Mouse (Mus musculus): Measurements from ENCODE around the gene Eif2ak1. TPM values are rescaled to one million over a fixed set of nuclear protein-coding genes. Genes with fewer than 3 reads are reported as not detected.

Eif2ak1 gene
- total RNA-seq, 1 experiment = 28.1 TPM

- DNase-seq (ENCODE audit: low read depth, low spot score) = no peak
- Histone ChIP-seq H3K4me1 (ENCODE audit: control insufficient read depth in 2 of 2, insufficient read depth in 2 of 2, low read length in 2 of 2, poor library complexity in 1 of 2) (0 out of 4 replicates have a peak, but pooled peaks cover 0 to 2% of the 10 kb centered on the region in 2 experiments), H3K9ac (ENCODE audit: insufficient read depth, low read depth, low read length, poor library complexity, severe bottlenecking) (no peak overlapping the region), H3K9me3 (ENCODE audit: control insufficient read depth, insufficient read depth, low read depth, low read length) (no peaks in the 10 kb centered on the region), H3K36me3 (ENCODE audit: control insufficient read depth, insufficient read depth, low read length, poor library complexity, severe bottlenecking) (no peaks in the 10 kb centered on the region), H3K4me3 (ENCODE audit: insufficient read depth in 1 of 2, low read depth in 1 of 2, low read length in 2 of 2, poor library complexity in 1 of 2, severe bottlenecking in 1 of 2) (no peak overlapping the region), H3K27ac (ENCODE audit: insufficient read depth, low read depth, low read length, poor library complexity, severe bottlenecking) (no peak overlapping the region)
- in situ Hi-C loops (cut with MboI; ENCODE audit: low sequenced_read_pairs in 2 of 2, unreplicated experiment in 2 of 2) = no loop called here
- TF ChIP-seq HCFC1 (IDR thresholded peaks at IDR 0.05; ENCODE audit: borderline replicate concordance, insufficient read depth, low read length) = no peak
- TF ChIP-seq ZC3H11A (IDR thresholded peaks at IDR 0.05; ENCODE audit: borderline replicate concordance, low read depth, low read length) = no peak
- no peak for TF ChIP-seq MAFK (IDR thresholded peaks at IDR 0.05; ENCODE audit: insufficient read depth, low read depth, low read length)
- TF ChIP-seq ZNF384 (IDR thresholded peaks at IDR 0.05; ENCODE audit: low read depth, low read length) = no peak
- TF ChIP-seq CHD2 (IDR thresholded peaks at IDR 0.05; ENCODE audit: low read depth, low read length) = no peak
Observed at GRCm38 (mm10) chr5:143950016-143950415, 132.4 kb downstream of the Eif2ak1 start.

Other genes starting within 250 kb of the Eif2ak1 start
- gene Cyth3, start 195.3 kb upstream of the Eif2ak1 start, total RNA-seq (2012; rRNA removed) = 8.4 and 11.0 TPM in 2 replicates
- gene Usp42, start 85.5 kb upstream of the Eif2ak1 start, total RNA-seq (2012; rRNA removed) = 10.6 and 11.5 TPM in 2 replicates
- 0.45 and 0.90 TPM in 2 replicates for gene Ankrd61, start 79.9 kb downstream of the Eif2ak1 start, total RNA-seq (2012; rRNA removed)
- 90.8 and 100 TPM in 2 replicates for gene Aimp2, start 92.1 kb downstream of the Eif2ak1 start, total RNA-seq (2012; rRNA removed)
- gene Pms2, start 92.2 kb downstream of the Eif2ak1 start, total RNA-seq (2012; rRNA removed) = 20.3 and 23.9 TPM in 2 replicates
- 0.37 and 0.71 TPM in 2 replicates for gene Gm42421, start 110.4 kb downstream of the Eif2ak1 start, total RNA-seq (2012; rRNA removed)
- gene Rsph10b, start 115.2 kb downstream of the Eif2ak1 start, total RNA-seq (2012; rRNA removed) = 0.13 and 0.58 TPM in 2 replicates
- gene Ccz1, start 197.1 kb downstream of the Eif2ak1 start, total RNA-seq (2012; rRNA removed) = 50.7 and 75.8 TPM in 2 replicates
- not detected in 2 replicates for gene Ocm, start 208.9 kb downstream of the Eif2ak1 start, total RNA-seq (2012; rRNA removed)